Mouse (Mus musculus) ES-Bruce4 (cell line): ENCODE data around the gene Tsfm. TPM values are rescaled to one million over a fixed set of nuclear protein-coding genes. Genes with fewer than 3 reads are reported as not detected.

Experiments used
- H3K27ac ChIP-seq: 2 replicates; pipeline ENCODE4 v1.5.1; 2012; ENCODE audit warnings: low read length, inconsistent platforms; ENCODE audit not compliant: insufficient read depth
- H3K27me3 ChIP-seq: 2 replicates; pipeline ENCODE4 v1.6.1; 2012; ENCODE audit warnings: mild to moderate bottlenecking, low read length, inconsistent platforms; ENCODE audit not compliant: control insufficient read depth, poor library complexity, insufficient read depth, severe bottlenecking
- H3K36me3 ChIP-seq: 2 replicates; pipeline ENCODE4 v1.6.1; 2012; ENCODE audit warnings: inconsistent platforms, mild to moderate bottlenecking, low read length, moderate library complexity; ENCODE audit not compliant: control insufficient read depth, poor library complexity, insufficient read depth, severe bottlenecking
- H3K4me1 ChIP-seq: one replicate; pipeline ENCODE4 v1.8.1; 2011; ENCODE audit warnings: low read length; ENCODE audit not compliant: control insufficient read depth, insufficient read depth
- H3K4me3 ChIP-seq: 2 replicates; pipeline ENCODE4 v1.5.1; 2011; ENCODE audit warnings: low read depth, mild to moderate bottlenecking, low read length
- H3K9ac ChIP-seq: 2 replicates; pipeline ENCODE4 v1.6.1; 2012; ENCODE audit warnings: low read depth, mild to moderate bottlenecking, inconsistent platforms; ENCODE audit not compliant: poor library complexity, severe bottlenecking
- H3K9me3 ChIP-seq: replicated peaks from 2 replicates; pipeline ENCODE4 v1.6.1; 2012; ENCODE audit warnings: mild to moderate bottlenecking, low read length, inconsistent platforms; ENCODE audit not compliant: control insufficient read depth, poor library complexity, insufficient read depth, severe bottlenecking
- CTCF ChIP-seq: IDR thresholded peaks from one replicate; pipeline ENCODE4 v1.8.1; 2011; ENCODE audit warnings: low read depth, low read length
- EP300 ChIP-seq: IDR thresholded peaks from 2 replicates; pipeline ENCODE4 v1.6.1; 2011; ENCODE audit warnings: low read depth, low read length; ENCODE audit not compliant: insufficient read depth
- POLR2A ChIP-seq: IDR thresholded peaks from one replicate; pipeline ENCODE4 v1.8.1; 2011; ENCODE audit warnings: low read length; ENCODE audit not compliant: insufficient read depth
- polyA plus RNA-seq: library from polyadenylated mRNA; stranded (reverse); fragments of >200 nt; gene quantifications from 2 replicates; pipeline ENCODE4 v1.2.4, GENCODE M21; 2011; ENCODE audit warnings: low read depth; ENCODE audit not compliant: missing spikeins, insufficient read depth, insufficient read length

The Tsfm gene
- polyA plus RNA-seq, 1 experiment: 47.9 TPM

- no peak for TF ChIP-seq POLR2A
- TF ChIP-seq CTCF: no peak
- TF ChIP-seq EP300: no peak
- H3K9me3 ChIP-seq: no peaks in the 10 kb centered on the region
- no peak overlapping the region for H3K27ac ChIP-seq
- H3K36me3 ChIP-seq: no peaks in the 10 kb centered on the region
- H3K27me3 ChIP-seq: no peaks in the 10 kb centered on the region
- H3K9ac ChIP-seq: no peak overlapping the region
- H3K4me3 ChIP-seq: no peak overlapping the region
- H3K4me1 ChIP-seq: no peaks in the 10 kb centered on the region
These were observed 27.3 kb downstream of the Tsfm start for GRCm38 (mm10) chr10:127003334-127003733.

- H3K27ac ChIP-seq: no peak overlapping the region
- no peaks in the 10 kb centered on the region for H3K36me3 ChIP-seq
- no peaks in the 10 kb centered on the region for H3K27me3 ChIP-seq
- no peak for TF ChIP-seq EP300
- no peak for TF ChIP-seq CTCF
- TF ChIP-seq POLR2A: no peak
- H3K9ac ChIP-seq: no peak overlapping the region
- no peak overlapping the region for H3K4me3 ChIP-seq
- H3K4me1 ChIP-seq: no peaks in the 10 kb centered on the region
- H3K9me3 ChIP-seq: no peaks in the 10 kb centered on the region
These were observed 27.9 kb downstream of the Tsfm start for GRCm38 (mm10) chr10:127002765-127003164.

DNA sequence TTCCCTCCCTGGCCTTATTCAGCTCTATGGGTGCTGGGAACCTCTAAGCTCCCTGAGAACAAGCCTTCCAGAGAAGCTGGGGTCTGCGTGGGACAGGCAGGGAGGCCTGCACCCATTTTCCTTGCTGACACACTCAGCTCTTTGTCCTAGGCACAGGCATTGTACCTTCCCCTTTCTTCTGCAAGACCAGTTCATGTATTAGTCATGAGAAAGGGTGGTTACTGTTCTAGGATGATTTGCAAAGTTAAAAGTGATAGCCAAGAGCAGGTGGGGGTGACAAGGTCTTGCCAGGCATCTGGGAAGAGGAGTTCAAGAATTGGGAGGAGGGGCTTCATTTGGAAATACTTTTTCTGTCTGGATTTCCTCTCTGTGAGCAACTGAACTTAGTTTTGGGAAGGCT, 28.6 kb downstream of the Tsfm start:
- no peak overlapping the region for H3K4me3 ChIP-seq
- H3K27ac ChIP-seq: no peak overlapping the region
- H3K27me3 ChIP-seq: no peaks in the 10 kb centered on the region
- TF ChIP-seq CTCF (no peak), POLR2A (no peak), EP300 (no peak)
- no peak overlapping the region for H3K9ac ChIP-seq
- H3K4me1 ChIP-seq: no peaks in the 10 kb centered on the region
- no peaks in the 10 kb centered on the region for H3K36me3 ChIP-seq
- H3K9me3 ChIP-seq: no peaks in the 10 kb centered on the region

- TF ChIP-seq CTCF (no peak), EP300 (no peak), POLR2A (no peak)
- no peaks in the 10 kb centered on the region for H3K9me3 ChIP-seq
- no peaks in the 10 kb centered on the region for H3K36me3 ChIP-seq
- no peak overlapping the region for H3K27ac ChIP-seq
- no peak overlapping the region for H3K4me3 ChIP-seq
- no peak overlapping the region for H3K9ac ChIP-seq
- H3K4me1 ChIP-seq: no peaks in the 10 kb centered on the region
- H3K27me3 ChIP-seq: no peaks in the 10 kb centered on the region
These were observed 29.3 kb downstream of the Tsfm start for GRCm38 (mm10) chr10:127001297-127001696.

GRCm38 (mm10) chr10:127000529-127000928, 30.1 kb downstream of the Tsfm start, which contains the start of gene Avil:
TSS of gene Avil (plus strand) at chr10:127000709.
- Histone ChIP-seq H3K4me1 (no peaks in the 10 kb centered on the region), H3K9me3 (no peaks in the 10 kb centered on the region)

GRCm38 (mm10) chr10:126997340-126998113, 33.1 kb downstream of the Tsfm start:
- H3K36me3 ChIP-seq: peaks cover 2% of the 10 kb centered on the region; the same call in 1 of the 2 replicates
- TF ChIP-seq EP300 (no peak), POLR2A (no peak), CTCF (no peak)

More at GRCm38 (mm10) chr10:127000529-127000928, 30.1 kb downstream of the Tsfm start, which contains the start of gene Avil:
- H3K27me3 ChIP-seq: no peaks in the 10 kb centered on the region
- TF ChIP-seq POLR2A (no peak), EP300 (no peak), CTCF (no peak)
- H3K9ac ChIP-seq: no peak within 1 kb of the TSS
- no peaks in the 10 kb centered on the region for H3K36me3 ChIP-seq
- no peak within 1 kb of the TSS for H3K4me3 ChIP-seq
- H3K27ac ChIP-seq: no peak within 1 kb of the TSS

More at GRCm38 (mm10) chr10:126997340-126998113, 33.1 kb downstream of the Tsfm start:
- H3K9ac ChIP-seq: no peak overlapping the region
- no peaks in the 10 kb centered on the region for H3K27me3 ChIP-seq
- H3K4me3 ChIP-seq: no peak overlapping the region
- no peaks in the 10 kb centered on the region for H3K4me1 ChIP-seq
- no peak overlapping the region for H3K27ac ChIP-seq
- H3K9me3 ChIP-seq: no peaks in the 10 kb centered on the region
